Mouse (Mus musculus): ENCODE measurements around the gene Gm21762.
"Not testable (repeated sequence)": the region's sequence is repeated elsewhere in the genome, so short reads cannot be mapped to it uniquely, and the experiment has no call there.

The Gm21762 gene

DNA sequence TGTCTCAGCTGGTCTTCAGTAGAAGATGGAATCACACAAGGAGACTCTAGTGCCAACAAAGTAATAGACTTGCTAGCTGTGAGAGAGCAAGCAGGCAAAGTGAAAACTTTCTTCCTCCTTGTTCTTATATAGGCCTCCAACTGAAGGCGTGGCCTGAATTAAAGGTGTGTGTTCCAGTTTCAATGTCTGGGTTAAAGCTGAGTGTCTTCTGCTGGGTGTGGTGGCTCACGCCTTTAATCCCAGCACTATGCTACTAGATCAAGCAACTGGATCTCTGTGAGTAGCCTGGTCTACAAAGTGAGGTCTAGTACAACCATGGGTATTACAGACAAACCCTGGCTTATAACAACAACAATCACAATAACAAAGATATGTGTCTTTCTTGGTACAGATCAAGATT, at the start of gene Gm21762:
Gene Gm21762, minus strand, starts transcription at position 101 of the 400 bp plus-strand sequence.
- DNase-seq (ENCODE audit: low spot score): not testable (repeated sequence)

DNA sequence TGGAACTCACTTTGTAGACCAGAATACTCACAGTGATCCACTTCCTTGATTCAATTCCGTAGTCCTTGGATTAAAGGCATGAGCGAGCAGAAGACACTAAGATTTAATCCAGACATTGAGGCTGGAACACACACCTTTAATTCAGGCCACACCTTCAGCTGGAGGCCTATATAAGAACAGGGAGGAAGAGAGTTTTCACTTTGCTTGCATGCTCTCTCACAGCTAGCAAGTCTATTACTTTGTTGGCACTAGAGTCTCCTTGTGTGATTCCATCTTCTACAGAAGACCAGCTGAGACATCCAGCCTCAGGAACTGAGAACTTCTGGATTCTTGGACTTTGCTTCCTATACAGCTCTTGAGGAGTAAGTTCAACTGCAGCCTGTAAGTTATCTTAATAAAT, 47.1 kb upstream of the Gm21762 start, which contains the start of gene AF067061:
Gene AF067061, plus strand, starts transcription at position 245 of the 400 bp plus-strand sequence.
- DNase-seq (ENCODE audit: low spot score): not testable (repeated sequence)

DNA sequence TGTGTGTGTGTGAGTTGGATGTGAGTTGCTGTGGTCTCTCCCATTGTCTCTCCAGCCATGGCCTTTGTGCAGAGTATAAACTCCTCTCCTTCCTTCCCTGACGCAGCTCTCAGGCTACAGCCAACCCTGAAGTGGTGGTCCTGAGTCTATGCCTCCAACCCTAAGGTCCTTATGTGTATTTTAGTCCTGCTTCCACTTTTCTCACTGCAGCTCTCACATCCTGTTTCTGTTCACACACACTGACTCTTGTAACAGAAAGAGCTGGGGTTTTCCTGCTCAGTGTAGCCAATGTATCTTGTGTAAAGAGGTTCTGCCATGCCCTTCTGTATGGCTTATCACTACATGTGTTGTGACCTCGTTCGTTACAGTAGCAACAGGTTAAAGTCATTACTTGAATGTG, 44.0 kb upstream of the Gm21762 start:
- not testable (repeated sequence) for DNase-seq (ENCODE audit: low spot score)

DNA sequence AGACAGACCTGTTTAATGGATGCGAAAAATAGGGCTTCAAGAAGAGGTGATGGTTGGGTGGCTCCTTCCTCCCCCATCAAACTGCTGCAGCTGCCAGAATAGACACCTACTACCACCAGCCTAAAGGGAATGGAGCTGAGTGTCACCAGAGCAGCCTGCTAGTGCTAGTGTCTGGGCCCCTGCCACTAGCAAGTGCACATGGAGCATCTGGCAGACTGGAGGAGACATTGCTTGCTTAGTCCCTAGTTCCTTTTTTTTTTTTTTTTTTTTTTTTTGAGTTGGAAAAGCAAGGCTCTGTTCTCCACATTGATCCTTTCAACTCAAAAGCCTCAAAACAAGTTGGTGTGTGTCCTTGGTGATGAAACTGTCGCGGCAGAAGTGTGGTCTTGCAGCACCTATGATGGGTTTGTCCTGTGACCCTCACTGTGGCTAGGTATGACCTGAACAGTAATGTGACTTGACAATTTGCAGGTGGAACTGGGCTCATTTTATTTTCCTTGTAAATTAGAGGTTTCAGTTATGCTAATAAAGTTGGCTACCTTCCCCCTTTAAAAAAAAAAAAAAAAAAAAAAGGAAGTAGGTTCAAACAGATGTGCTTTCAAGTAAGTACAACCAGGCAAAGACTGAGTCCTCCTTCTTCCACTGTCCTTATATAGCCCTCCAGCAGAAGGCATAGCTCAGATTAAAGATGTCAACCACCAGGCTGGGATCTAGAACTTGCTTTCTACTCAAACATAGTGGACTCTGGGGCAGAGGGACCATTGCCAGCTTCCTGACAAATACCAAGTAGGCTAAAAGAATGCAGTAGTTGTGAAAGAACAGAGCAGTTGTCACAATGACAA, 43.3 kb upstream of the Gm21762 start:
- not testable (repeated sequence) for DNase-seq (ENCODE audit: low spot score)

DNA sequence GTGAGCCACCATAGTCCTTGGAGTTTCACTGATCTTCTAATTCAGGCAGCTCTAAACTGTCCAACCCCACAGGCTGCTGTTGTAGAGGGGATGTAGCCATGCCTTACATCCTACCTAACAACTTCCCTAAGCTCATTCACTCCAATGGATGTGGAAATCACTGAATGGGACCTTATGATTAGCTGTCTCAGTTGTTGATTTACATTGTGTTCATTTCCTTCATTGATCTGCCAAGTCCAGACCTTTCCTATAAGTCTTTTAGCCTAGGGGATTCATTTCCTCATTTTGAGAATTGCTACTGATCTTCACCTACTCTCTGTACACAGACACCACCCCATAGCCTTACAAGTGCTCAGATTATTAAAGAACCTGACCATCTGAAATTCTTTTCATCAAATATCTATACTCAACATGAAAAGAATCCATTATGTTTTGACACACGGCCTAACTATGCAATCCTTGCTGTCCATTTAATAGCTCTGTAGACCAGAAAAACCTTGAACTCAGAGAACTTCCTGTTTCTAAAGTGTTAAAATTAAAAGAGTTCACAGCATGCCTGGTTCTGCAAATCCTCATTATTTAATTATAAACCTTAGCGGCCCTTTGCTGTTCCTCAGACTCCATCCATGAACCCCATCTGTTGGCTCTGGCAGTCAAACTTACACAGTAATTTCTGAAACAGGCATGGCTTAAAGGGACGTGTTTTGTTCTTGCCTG, 35.6 kb upstream of the Gm21762 start:
- DNase-seq (ENCODE audit: low spot score): not testable (repeated sequence)

DNA sequence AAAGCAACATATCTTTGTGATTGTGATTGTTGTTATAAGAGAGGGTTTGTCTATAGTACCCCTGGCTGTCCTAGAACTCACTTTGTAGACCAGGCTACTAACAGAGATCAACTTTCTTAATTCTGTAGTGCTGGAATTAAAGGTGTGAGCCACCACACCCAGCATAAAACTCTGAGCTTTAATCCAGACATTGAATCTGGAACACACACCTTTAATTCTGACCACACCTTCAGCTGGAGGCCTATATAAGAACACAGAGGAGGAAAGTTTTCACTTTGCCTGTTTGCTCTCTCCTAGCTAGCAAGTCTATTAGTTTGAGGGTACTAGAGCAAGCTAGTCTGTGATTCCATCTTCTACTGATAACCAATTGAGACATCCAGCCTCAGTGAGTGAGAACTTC, 23.1 kb upstream of the Gm21762 start, which contains the start of gene Gm21731:
Gene Gm21731, plus strand, starts transcription at position 301 of the 400 bp plus-strand sequence.
- not testable (repeated sequence) for DNase-seq (ENCODE audit: low spot score)

DNA sequence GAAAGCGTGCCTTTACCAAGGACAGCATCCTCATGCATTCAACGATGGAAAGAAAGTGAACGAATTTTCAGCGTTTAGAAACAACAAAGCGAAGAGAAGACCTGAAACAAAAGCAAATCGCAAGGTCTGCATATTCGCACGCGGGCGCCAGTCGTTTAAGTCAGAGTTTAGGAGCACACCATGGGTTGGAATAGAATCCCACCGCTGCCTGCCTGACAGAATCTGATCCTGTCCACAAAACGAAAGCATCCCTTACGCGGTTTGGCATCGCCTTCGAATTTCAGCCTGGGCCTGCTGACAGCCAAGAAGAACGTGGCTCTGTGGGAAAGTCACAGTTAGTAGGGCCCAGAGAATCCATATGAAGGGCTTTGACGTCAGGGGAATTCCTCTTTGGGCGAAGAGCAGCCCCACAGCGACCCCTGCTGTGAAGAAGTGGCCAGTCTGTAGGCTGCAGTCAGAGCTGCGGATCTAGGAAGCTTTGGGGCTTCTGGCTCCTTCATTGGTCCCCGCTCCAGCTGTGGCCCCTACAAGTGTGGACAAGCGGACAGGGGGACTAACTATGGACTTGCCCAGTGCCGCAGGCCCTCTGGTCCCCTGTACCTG, 16.8 kb upstream of the Gm21762 start:
- not testable (repeated sequence) for DNase-seq (ENCODE audit: low spot score)

DNA sequence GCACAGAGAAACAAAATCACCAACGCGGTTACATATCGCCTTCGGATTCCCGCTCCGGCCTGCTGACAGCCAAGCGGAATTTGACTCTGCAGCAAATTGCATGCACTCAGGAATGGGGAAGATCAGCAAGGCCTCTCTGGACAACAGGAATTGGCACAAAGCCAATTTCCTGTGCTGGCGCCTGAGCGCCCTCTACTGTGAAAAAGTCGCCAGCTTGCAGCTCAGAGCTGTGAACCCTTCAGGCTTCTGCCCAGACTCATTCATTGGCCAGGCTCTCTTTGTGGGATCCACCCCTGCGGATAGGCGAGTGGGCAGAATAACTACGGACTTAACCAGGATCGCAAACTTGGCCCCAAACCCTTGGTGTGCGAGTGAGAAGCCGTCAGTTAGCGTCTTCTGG, 16.1 kb upstream of the Gm21762 start:
- not testable (repeated sequence) for DNase-seq (ENCODE audit: low spot score)

DNA sequence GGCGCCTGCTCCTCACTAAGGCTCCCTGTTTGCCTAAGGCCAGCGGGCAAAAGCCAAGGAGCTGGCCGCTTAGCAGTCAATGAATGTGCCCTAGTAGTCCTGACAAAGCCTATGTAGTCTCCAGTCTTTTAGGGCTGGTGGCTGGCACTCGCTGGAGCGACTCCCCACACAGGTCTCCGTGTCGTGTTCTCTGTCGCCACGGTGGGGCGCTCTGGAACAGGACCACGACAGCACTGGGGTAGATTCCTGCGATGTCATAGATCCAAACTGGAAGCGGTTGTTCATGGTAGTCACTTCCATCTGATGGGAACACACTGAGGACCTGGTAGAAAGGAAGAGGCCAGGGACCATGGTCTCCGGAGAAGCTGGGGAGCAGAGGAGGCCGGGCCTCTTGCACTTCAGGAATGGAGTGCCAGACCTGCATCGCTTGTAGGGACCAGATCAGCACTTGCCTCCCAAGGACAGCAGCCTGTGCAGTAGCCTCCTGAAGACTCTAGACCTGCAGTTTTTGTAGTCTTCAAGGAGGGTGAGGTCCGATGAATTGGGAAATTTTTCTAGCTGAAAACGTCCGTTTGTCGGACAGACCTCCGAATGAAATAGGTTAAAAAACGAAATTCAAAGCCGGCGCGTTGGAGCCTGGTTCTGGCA, 7.4 kb upstream of the Gm21762 start:
- DNase-seq (ENCODE audit: low spot score): not testable (repeated sequence)

DNA sequence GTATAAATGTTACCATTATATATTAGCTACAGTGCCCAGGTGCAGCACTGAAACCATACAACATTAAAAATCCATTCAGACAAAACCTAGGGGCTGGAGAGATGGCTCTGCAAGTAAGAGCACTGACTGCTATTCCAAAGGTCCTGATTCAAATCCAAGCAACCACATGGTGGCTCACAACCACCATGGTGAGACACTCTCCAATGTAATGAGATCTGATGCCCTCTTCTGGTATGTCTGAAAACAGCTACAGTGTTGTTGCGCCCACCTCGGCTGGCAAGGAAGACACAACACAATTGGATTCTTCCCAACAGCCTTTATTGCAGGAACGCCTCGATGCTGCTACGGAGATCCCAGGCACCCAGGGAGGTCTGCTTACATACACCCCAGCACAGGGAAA, 5.2 kb upstream of the Gm21762 start:
- DNase-seq (ENCODE audit: low spot score): not testable (repeated sequence)

DNA sequence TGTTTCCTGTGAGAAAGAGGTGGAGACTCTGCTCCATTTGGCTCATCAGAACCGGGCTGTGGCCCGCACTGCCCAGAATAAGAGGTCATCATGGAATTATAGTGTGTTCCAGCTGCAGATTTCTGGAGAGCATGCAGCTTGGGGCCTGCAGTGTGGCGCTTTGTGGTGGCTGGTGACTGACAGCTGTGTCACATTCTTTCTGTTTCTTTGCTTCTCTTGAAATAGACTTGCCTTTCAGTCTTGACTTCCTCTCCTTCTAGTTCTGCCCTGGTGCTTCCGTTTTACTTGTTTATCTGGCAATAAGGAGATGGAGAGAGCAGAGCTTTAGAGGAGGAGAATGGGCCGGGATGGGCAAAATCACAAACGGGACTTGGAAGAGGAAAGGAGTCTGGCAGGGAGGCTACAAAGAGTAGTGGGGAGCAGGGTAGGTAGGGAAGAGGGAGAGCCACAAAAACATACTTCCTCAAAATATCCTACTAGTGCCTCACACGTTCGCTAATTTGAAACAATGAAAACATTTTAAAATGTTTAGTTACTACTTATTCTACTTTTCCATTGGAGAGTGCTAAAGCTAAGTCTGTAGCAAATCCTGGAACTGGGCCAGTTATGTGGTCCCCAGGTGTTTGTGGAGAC, 19.4 kb downstream of the Gm21762 start:
- not testable (repeated sequence) for DNase-seq (ENCODE audit: low spot score)

DNA sequence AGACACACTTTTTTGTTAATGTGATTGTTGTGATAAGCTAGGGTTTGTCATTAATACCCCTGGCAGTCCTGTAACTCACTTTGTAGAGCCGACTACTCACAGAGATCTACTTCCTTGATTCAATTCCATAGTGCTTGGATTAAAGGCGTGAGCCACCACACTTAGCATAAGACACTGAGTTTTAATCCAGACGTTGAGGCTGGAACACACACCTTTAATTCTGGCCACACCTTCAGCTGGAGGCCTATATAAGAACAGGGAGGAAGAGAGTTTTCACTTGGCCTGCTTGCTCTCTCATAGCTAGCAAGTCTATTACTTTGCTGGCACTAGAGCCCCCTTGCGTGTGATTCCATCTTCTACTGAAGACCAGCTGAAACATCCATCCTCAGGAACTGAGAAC, 43.6 kb downstream of the Gm21762 start, which contains the start of gene Gm21818:
Gene Gm21818, plus strand, starts transcription at position 301 of the 400 bp plus-strand sequence.
- not testable (repeated sequence) for DNase-seq (ENCODE audit: low spot score)

DNA sequence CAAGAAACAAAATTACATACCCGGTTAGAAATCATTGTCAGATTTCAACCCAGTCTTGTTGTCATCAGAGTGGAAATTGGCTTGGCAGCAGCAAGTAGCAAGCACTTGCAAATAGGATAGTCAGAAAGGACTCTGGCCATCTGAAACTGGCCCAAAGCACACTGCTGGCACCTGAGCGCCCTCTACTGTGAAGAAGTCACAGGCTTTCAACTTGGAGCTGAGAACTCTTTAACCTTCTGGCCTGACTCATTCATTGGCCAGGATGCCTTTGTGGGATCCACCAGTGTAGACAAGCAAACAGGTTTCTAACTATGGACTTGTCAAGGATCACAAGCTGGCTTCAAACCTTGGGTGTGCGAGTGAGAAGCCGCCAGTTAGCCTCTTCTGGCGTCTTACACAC, 47.4 kb downstream of the Gm21762 start:
- DNase-seq (ENCODE audit: low spot score): peak; percentile 2
